Mouse (Mus musculus): ENCODE measurements around the gene Map3k11. TPM values are rescaled to one million over a fixed set of nuclear protein-coding genes. Genes with fewer than 3 reads are reported as not detected.

Gene Map3k11
- total and polyA plus RNA-seq, 3 experiments = 20.8 to 31.9 (median 23.2) TPM

- DNase-seq = no peak
- Histone ChIP-seq H3K27me3 (ENCODE audit: control insufficient read depth, insufficient read depth, low read length) (peaks cover 2% of the 10 kb centered on the region; the same call in 1 of the 2 replicates), H3K36me3 (ENCODE audit: control insufficient read depth, insufficient read depth, low read length) (peaks cover 2% of the 10 kb centered on the region; the same call in 1 of the 2 replicates), H3K27ac (no peak overlapping the region), H3K4me1 (ENCODE audit: control insufficient read depth, insufficient read depth, low read length) (peaks cover 11% of the 10 kb centered on the region), H3K4me3 (no peak overlapping the region), H3K79me2 (replicated peaks; ENCODE audit: control insufficient read depth, insufficient read depth, low read length) (no peaks in the 10 kb centered on the region), H3K9ac (ENCODE audit: low read depth, low read length) (no peak overlapping the region)
- intact Hi-C loops (cut with DNase I) = no loop called here
- TF ChIP-seq CTCF (IDR thresholded peaks at IDR 0.05) (no peak), EP300 (IDR thresholded peaks at IDR 0.05; ENCODE audit: insufficient read depth, low read depth, low read length) (no peak), POLR2A (IDR thresholded peaks at IDR 0.05; ENCODE audit: insufficient read depth, low read depth, low read length) (no peak)
- WGBS = 87% methylated on average over 6 of the region's 6 CpGs
Observed at GRCm38 (mm10) chr19:5652570-5652969, 36.0 kb upstream of the Map3k11 start.

GRCm38 (mm10) chr19:5653969-5654719 lies 34.4 kb upstream of the Map3k11 start:
- intact Hi-C loops (cut with DNase I) = no loop called here
- no peak overlapping the region for H3K4me3 ChIP-seq
- no peak overlapping the region for H3K27ac ChIP-seq
- H3K27me3 ChIP-seq (ENCODE audit: control insufficient read depth, insufficient read depth, low read length) = peaks cover 2% of the 10 kb centered on the region; the same call in 1 of the 2 replicates
- no peaks in the 10 kb centered on the region for H3K79me2 ChIP-seq (replicated peaks; ENCODE audit: control insufficient read depth, insufficient read depth, low read length)
- WGBS = 58% methylated on average over 62 of the region's 62 CpGs
- 0 out of 2 replicates have a peak overlapping the region, but pooled peaks have one; percentile 11 for H3K9ac ChIP-seq (ENCODE audit: low read depth, low read length)
- peaks cover 4% of the 10 kb centered on the region for H3K4me1 ChIP-seq (ENCODE audit: control insufficient read depth, insufficient read depth, low read length)
- TF ChIP-seq EP300 (IDR thresholded peaks at IDR 0.05; ENCODE audit: insufficient read depth, low read depth, low read length) (no peak), CTCF (IDR thresholded peaks at IDR 0.05) (no peak), POLR2A (IDR thresholded peaks at IDR 0.05; ENCODE audit: insufficient read depth, low read depth, low read length) (no peak)
- H3K36me3 ChIP-seq (ENCODE audit: control insufficient read depth, insufficient read depth, low read length) = no peaks in the 10 kb centered on the region
- no peak for DNase-seq

- TF ChIP-seq EP300 (IDR thresholded peaks at IDR 0.05; ENCODE audit: insufficient read depth, low read depth, low read length) (no peak), POLR2A (IDR thresholded peaks at IDR 0.05; ENCODE audit: insufficient read depth, low read depth, low read length) (no peak), CTCF (IDR thresholded peaks at IDR 0.05) (no peak)
- peaks cover 2% of the 10 kb centered on the region; the same call in 1 of the 2 replicates for H3K27me3 ChIP-seq (ENCODE audit: control insufficient read depth, insufficient read depth, low read length)
- H3K4me1 ChIP-seq (ENCODE audit: control insufficient read depth, insufficient read depth, low read length) = no peaks in the 10 kb centered on the region
- no peak overlapping the region for H3K4me3 ChIP-seq
- no peaks in the 10 kb centered on the region for H3K79me2 ChIP-seq (replicated peaks; ENCODE audit: control insufficient read depth, insufficient read depth, low read length)
- no peak overlapping the region for H3K27ac ChIP-seq
- DNase-seq = no peak
- no peak overlapping the region for H3K9ac ChIP-seq (ENCODE audit: low read depth, low read length)
- intact Hi-C loops (cut with DNase I) = no loop called here
- WGBS = 58% methylated on average over 43 of the region's 43 CpGs
- no peaks in the 10 kb centered on the region for H3K36me3 ChIP-seq (ENCODE audit: control insufficient read depth, insufficient read depth, low read length)
Observed at GRCm38 (mm10) chr19:5654720-5655298, 33.7 kb upstream of the Map3k11 start.

- peak overlapping the region; percentile 65 for H3K9ac ChIP-seq (ENCODE audit: low read depth, low read length)
- peak; percentile 67 to 81 for DNase-seq
- no peaks in the 10 kb centered on the region for H3K36me3 ChIP-seq (ENCODE audit: control insufficient read depth, insufficient read depth, low read length)
- no peaks in the 10 kb centered on the region for H3K27me3 ChIP-seq (ENCODE audit: control insufficient read depth, insufficient read depth, low read length)
- H3K4me3 ChIP-seq = peak overlapping the region; percentile 45
- H3K79me2 ChIP-seq (replicated peaks; ENCODE audit: control insufficient read depth, insufficient read depth, low read length) = 0 out of 2 replicates have a peak, but pooled peaks cover 2% of the 10 kb centered on the region
- TF ChIP-seq POLR2A (IDR thresholded peaks at IDR 0.05; ENCODE audit: insufficient read depth, low read depth, low read length) (peak; percentile 36; the same call in 1 of the 2 replicates), EP300 (IDR thresholded peaks at IDR 0.05; ENCODE audit: insufficient read depth, low read depth, low read length) (no peak; the same call in 1 of the 2 replicates), CTCF (IDR thresholded peaks at IDR 0.05) (no peak)
- WGBS = 39% methylated on average over 16 of the region's 16 CpGs
- peak overlapping the region; percentile 86 for H3K27ac ChIP-seq
- peaks cover 10% of the 10 kb centered on the region for H3K4me1 ChIP-seq (ENCODE audit: control insufficient read depth, insufficient read depth, low read length)
- intact Hi-C loops (cut with DNase I) = loop anchor here (2.0 kb wide), 1 partner anchor 18 kb away; no protein-coding TSS in a partner anchor
Observed at GRCm38 (mm10) chr19:5660942-5661751, 27.4 kb upstream of the Map3k11 start.

GRCm38 (mm10) chr19:5662310-5662709 lies 26.2 kb upstream of the Map3k11 start:
- intact Hi-C loops (cut with DNase I) = loop anchor here (2.0 kb wide), 3 partner anchors 14 to 52 kb away; partner anchors contain the start of genes Kat5 and Rela
- 38% methylated on average over 8 of the region's 8 CpGs for WGBS
- peak in 1 of 2 experiments; percentile 40 for DNase-seq
- Histone ChIP-seq H3K27me3 (ENCODE audit: control insufficient read depth, insufficient read depth, low read length) (no peaks in the 10 kb centered on the region), H3K4me1 (ENCODE audit: control insufficient read depth, insufficient read depth, low read length) (peaks cover 10% of the 10 kb centered on the region), H3K9ac (ENCODE audit: low read depth, low read length) (peak overlapping the region; percentile 67), H3K79me2 (replicated peaks; ENCODE audit: control insufficient read depth, insufficient read depth, low read length) (0 out of 2 replicates have a peak, but pooled peaks cover 2% of the 10 kb centered on the region), H3K27ac (peak overlapping the region; percentile 86), H3K4me3 (peak overlapping the region; percentile 70), H3K36me3 (ENCODE audit: control insufficient read depth, insufficient read depth, low read length) (no peaks in the 10 kb centered on the region)
- no peak for TF ChIP-seq EP300 (IDR thresholded peaks at IDR 0.05; ENCODE audit: insufficient read depth, low read depth, low read length)
- no peak for TF ChIP-seq POLR2A (IDR thresholded peaks at IDR 0.05; ENCODE audit: insufficient read depth, low read depth, low read length)
- TF ChIP-seq CTCF (IDR thresholded peaks at IDR 0.05) = no peak
